Mouse (Mus musculus) 3134 (cell line): ENCODE measurements around the gene Prkn.

Experiments
- DNase-seq: peaks from one replicate; pipeline ENCODE4 v3.0.0-alpha.2; 2011; ENCODE audit warnings: low spot score; ENCODE audit not compliant: insufficient read length; ENCODE audit errors: extremely low read depth

Gene Prkn

GRCm38 (mm10) chr17:11886963-11887362 lies 1046.8 kb downstream of the Prkn start:
- no peak for DNase-seq

GRCm38 (mm10) chr17:11887591-11888205 lies 1047.5 kb downstream of the Prkn start:
- no peak for DNase-seq

- no peak for DNase-seq
Observed at GRCm38 (mm10) chr17:11888806-11889205, 1048.6 kb downstream of the Prkn start.

DNA sequence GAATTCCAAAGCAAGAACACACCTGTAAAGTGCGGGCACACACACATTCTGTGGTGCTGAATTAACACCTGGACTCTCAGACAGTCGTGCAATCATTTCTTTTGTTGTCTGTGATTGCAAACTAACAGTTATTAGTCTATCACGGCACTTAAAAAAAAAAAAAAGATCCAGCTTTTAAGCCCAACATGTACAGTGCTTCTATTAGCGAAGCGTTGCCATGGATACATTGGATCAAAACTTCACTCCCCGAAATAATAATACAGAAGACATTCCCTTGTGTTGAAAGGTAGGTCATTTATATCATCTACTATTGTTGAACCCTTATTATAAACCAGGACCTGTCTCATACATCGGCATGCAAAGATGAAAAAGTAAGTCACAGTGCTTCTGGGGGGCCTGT lies 1060.1 kb downstream of the Prkn start:
- no peak for DNase-seq

GRCm38 (mm10) chr17:11901731-11902130 lies 1061.5 kb downstream of the Prkn start:
- DNase-seq = no peak

- no peak for DNase-seq
Observed at GRCm38 (mm10) chr17:11903001-11903400, 1062.8 kb downstream of the Prkn start.

- DNase-seq = no peak
Observed at GRCm38 (mm10) chr17:11910668-11911398, 1070.6 kb downstream of the Prkn start.

DNA sequence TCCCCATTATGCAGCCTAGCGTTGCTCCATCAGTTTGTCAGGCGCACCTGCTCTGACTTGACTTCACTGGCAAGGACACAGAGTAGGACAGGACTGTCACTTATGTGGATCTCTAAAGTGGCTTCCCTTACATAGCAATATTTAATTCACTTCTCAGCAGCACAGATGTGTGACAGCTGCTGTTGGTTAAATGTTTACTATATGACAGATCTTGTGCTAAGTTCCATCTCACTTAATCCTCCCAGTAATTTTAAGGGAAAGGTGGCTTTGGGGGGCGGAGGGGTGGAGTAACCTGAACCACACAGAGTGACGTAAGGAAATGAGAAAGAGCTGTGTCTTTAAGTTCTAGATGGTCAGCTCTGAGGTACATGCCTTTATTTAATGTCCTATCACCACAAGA lies 1072.0 kb downstream of the Prkn start:
- DNase-seq = no peak

DNA sequence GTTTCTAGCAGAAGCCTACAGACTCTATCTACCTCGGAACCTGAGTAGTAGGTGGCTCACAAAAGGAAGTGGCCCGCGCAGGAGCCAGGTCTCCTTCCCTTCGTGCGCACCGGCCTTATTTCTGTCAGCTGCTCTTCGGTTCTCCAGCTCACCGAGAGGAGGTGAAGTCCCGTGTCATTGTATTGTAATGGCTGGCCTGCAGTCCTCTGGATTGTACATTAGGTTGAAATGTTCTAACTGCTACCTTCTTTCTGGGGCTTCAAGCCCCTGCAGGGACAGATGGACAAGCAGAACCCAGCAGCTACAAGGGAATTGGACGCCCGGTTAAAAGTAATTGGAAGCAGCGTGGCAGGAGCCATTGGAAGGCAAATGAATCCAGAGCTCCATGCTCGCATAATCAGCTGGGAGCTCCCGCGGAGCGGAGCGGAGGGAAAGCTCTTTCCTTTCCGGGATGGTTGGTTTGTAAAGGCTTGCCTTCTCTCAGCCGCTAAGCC lies 1072.7 kb downstream of the Prkn start:
- DNase-seq = no peak

- no peak for DNase-seq
Observed at GRCm38 (mm10) chr17:11913620-11914019, 1073.4 kb downstream of the Prkn start.

GRCm38 (mm10) chr17:11914451-11914850 lies 1074.3 kb downstream of the Prkn start:
- DNase-seq = no peak

DNA sequence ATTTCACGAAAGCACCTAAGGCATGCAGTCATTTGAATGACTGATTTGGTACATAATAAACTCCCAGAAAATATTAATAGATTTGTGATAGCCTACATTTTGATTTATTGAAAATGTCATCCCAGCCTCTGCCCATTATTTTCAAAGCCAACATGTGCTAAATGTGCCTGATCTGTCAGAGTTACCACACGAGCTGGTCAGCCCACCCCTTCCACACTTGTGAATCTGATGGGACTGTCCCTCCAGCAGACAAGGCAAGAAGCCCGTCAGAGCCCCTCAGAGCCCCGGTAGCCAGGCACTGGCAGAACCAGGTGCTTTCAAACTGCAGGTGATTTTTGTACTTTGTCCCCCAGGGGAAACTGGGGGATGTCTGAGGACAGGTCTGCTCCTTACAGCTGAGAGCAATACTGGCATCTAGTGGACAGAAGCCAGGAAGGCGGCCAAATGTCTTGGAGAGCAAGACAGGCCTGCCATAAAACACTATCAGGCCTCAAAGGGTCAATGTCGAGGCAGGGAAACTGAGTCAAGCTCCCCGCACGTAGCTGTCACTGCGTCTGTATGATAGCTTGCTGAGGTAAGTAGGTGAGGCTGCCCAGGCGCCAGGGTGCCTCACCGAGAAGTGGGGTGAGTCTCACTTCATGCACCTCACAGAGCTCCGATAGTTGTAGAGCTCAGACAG lies 1078.1 kb downstream of the Prkn start:
- DNase-seq = no peak

DNA sequence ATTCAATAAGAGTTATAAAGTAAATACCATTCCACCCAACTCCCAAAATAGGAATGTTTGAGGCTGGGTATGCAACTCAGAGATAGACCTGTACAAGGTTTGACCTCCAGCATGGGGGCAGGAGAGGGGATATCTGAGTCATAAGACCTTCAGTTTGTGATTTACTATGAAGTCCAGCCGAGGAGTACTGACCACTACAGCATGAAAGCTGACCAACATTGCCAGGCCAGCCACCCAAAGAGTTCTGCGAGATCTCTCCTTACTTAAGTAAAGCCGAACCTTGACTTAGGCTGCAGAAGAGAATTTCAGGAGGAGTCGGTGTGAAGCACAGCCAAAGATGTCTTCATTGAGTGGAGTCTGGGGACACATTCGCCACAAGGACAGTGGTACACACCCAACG lies 1079.4 kb downstream of the Prkn start:
- DNase-seq = no peak

DNA sequence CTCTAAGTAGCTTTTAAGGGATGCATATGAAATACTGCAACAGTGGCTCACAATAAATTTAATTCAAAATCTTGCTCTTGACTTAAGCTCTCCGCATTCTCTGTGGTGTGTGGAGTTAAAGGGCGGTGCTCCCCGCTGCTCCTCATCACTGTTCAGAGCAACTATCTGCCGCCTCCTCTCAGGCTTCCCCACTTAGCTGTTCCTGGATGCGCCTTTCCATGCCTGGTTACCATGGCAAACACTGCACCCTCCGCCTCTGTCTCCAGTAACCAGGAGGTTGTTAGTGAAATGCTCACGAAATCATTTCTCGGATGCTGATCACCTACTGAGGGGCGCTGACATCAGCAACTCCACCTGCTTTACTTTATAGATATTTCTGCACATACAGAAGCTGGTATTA lies 1080.8 kb downstream of the Prkn start:
- no peak for DNase-seq

GRCm38 (mm10) chr17:11923989-11924388 lies 1083.8 kb downstream of the Prkn start:
- DNase-seq = no peak

GRCm38 (mm10) chr17:11926865-11927386 lies 1086.7 kb downstream of the Prkn start:
- DNase-seq = no peak

GRCm38 (mm10) chr17:11931641-11932040 lies 1091.5 kb downstream of the Prkn start:
- no peak for DNase-seq

DNA sequence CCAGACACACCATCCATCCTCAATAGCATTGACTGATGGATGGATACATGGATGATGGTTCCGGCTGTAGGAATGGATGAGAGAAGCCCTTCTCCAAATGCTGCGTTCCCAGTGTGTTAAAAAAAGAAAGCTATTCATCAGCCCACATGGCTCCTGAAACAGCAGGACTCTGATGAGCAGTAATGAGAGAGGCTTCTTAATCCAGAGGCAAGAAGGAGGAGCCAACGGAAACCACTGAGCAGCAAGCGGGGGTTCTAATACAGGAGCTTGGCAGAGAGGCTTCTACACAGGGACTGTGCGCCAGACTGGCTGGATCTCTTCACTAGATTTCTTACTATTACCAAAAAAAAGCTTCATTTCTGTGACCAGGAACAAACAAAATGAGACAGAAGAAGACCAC lies 1093.6 kb downstream of the Prkn start:
- no peak for DNase-seq

GRCm38 (mm10) chr17:11947436-11947835 lies 1107.3 kb downstream of the Prkn start:
- no peak for DNase-seq

- DNase-seq = no peak
Observed at GRCm38 (mm10) chr17:11949551-11950197, 1109.5 kb downstream of the Prkn start.

DNA sequence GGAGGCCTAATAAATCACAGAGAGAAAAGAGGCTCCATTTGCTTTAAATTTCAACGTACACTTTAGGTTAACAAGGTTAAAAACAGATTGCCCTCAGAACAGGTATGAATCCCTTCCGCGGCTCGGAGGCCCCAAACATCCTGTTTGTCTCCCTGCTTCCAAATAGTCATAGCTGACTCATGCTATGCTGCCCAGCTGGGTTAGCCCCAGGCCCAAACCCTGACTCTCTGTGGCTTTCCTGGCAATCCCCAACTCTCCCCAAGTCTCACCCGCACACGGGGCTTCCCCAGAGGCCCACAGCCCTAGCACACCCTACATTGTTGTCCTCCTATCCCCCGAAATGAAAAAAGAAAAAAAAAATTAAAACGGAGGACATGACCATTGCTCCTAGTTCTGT lies 1110.0 kb downstream of the Prkn start:
- peak; percentile 28 for DNase-seq
